Comparison of ENCODE assay signal across 26 mouse cellular contexts in the genomic region with DNA sequence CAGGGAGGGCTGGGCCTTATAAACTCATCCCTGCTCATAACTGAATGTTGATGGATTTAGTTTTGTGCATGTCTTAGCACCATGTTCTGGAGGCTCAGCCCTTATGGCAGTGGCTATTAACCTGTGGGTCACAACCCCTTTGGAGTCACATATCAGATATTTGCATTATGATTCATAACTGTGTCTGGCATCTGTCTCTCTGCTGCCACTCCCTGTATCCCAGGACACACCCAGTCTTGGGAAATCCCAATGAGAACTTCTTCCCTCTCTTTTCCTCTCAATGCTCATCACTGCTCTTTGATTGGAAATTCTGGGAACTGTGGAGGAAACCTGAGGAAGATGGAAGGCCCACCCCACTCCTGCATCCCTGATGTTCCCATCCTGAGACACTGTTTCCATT. TPM values are rescaled to one million over a fixed set of nuclear protein-coding genes. Genes with fewer than 3 reads are reported as not detected.
DNase-seq lines count a peak whose midpoint lies in the region; ATAC-seq and TF ChIP-seq lines count a peak whose summit lies in the region.
"Had no signal": no experiment of that assay in that cellular context is flagged by ENCODE, and none has a peak within 500 bp of the region (broad histone marks: within the 10 kb centered on the region; RNA-seq: fewer than 3 reads in every experiment).

No protein-coding gene starts in this region.

- no peaks in the 10 kb centered on the region for H3K4me1 ChIP-seq in hindbrain, embryonic 11.5 days (replicated peaks; ENCODE audit: control insufficient read depth, insufficient read depth, low read length)
- H3K4me1 ChIP-seq in hindbrain, embryonic 14.5 days (replicated peaks; ENCODE audit: control insufficient read depth, insufficient read depth, low read length): no peaks in the 10 kb centered on the region

- no peaks in the 10 kb centered on the region for H3K36me3 ChIP-seq in C2C12 (ENCODE audit: control insufficient read depth, insufficient read depth)
- no peaks in the 10 kb centered on the region for H3K36me3 ChIP-seq in myocyte (ENCODE audit: control insufficient read depth, insufficient read depth)
- H3K36me3 ChIP-seq in hindbrain, embryonic 11.5 days (ENCODE audit: control insufficient read depth, insufficient read depth, low read length): no peaks in the 10 kb centered on the region
- no peaks in the 10 kb centered on the region for H3K36me3 ChIP-seq in hindbrain, embryonic 14.5 days (replicated peaks; ENCODE audit: control insufficient read depth, insufficient read depth)
- H3K36me3 ChIP-seq: G1E had no signal

- H3ac ChIP-seq in C2C12 (ENCODE audit: control insufficient read depth, insufficient read length, low read depth) (no peak overlapping the region), myocyte (ENCODE audit: control insufficient read depth, insufficient read length) (no peak overlapping the region)

- H3K79me3 ChIP-seq in C2C12 (ENCODE audit: low read depth): no peaks in the 10 kb centered on the region

- H3K27ac ChIP-seq in hindbrain, embryonic 11.5 days (ENCODE audit: low read depth, low read length): no peak overlapping the region
- no peak overlapping the region for H3K27ac ChIP-seq in hindbrain, embryonic 14.5 days

- TF ChIP-seq POLR2A in myocyte (IDR thresholded peaks at IDR 0.05; ENCODE audit: insufficient read length, low read depth): no peak

- H3K9ac ChIP-seq in hindbrain, embryonic 11.5 days (ENCODE audit: low read depth, low read length): no peak overlapping the region
- no peak overlapping the region for H3K9ac ChIP-seq in hindbrain, embryonic 14.5 days

- H3K4me2 ChIP-seq in myocyte (ENCODE audit: low read depth): peak overlapping the region; percentile 44
- no peak overlapping the region for H3K4me2 ChIP-seq in hindbrain, embryonic 11.5 days (replicated peaks; ENCODE audit: low read depth, low read length)
- no peak overlapping the region for H3K4me2 ChIP-seq in hindbrain, embryonic 14.5 days (replicated peaks)

- peak; percentile 67 for DNase-seq in 3134 (ENCODE audit: extremely low read depth, insufficient read length, low spot score)
- DNase-seq in 3T3-L1 (ENCODE audit: low read depth, low spot score): peak; percentile 71
- DNase-seq in hindbrain, embryonic 11.5 days (ENCODE audit: low spot score): no peak
- no peak for DNase-seq in thymus, postnatal 0 days (ENCODE audit: low spot score)
- DNase-seq in hindbrain, embryonic 14.5 days (ENCODE audit: low spot score): no peak
- DNase-seq: adrenal gland, adult 2 months; adrenal gland, adult 8-10 months; adrenal gland, postnatal 10 days; adrenal gland, postnatal 14 days; adrenal gland, postnatal 25 days; adrenal gland, postnatal 36 days; B cell, adult 2 months; cerebellum, adult 11 months; cerebellum, adult 11-12 months; cerebellum, adult 18-20 months; cerebellum, adult 2 months; cerebellum, adult 8-10 months had no signal

- no peak for ATAC-seq in megakaryocyte, adult 5-6 weeks (ENCODE audit: poor library complexity, severe bottlenecking)
- no peak for ATAC-seq in hindbrain, embryonic 11.5 days (ENCODE audit: low FRiP score)
- ATAC-seq in hindbrain, embryonic 14.5 days (ENCODE audit: low FRiP score): no peak
- ATAC-seq: activated CD4-positive, CD25-positive, alpha-beta regulatory T cell, adult 4 months; CD4-positive, CD25-positive, alpha-beta regulatory T cell, adult 4 months; Patski had no signal

- H3K79me2 ChIP-seq in C2C12 (ENCODE audit: control insufficient read depth, insufficient read depth): no peaks in the 10 kb centered on the region
- H3K79me2 ChIP-seq in myocyte (ENCODE audit: control insufficient read depth, insufficient read depth): no peaks in the 10 kb centered on the region

- H3K27me3 ChIP-seq in C2C12 (ENCODE audit: control insufficient read depth, insufficient read depth, insufficient read length): no peaks in the 10 kb centered on the region
- H3K27me3 ChIP-seq in myocyte (ENCODE audit: control insufficient read depth, insufficient read depth, insufficient read length): no peaks in the 10 kb centered on the region
- no peaks in the 10 kb centered on the region for H3K27me3 ChIP-seq in hindbrain, embryonic 11.5 days (ENCODE audit: control insufficient read depth, insufficient read depth, low read length)
- no peaks in the 10 kb centered on the region for H3K27me3 ChIP-seq in hindbrain, embryonic 14.5 days (ENCODE audit: control insufficient read depth, insufficient read depth, low read length)
- H3K27me3 ChIP-seq: Patski had no signal

- TF ChIP-seq CTCF in C2C12 (IDR thresholded peaks at IDR 0.05; ENCODE audit: control insufficient read depth, insufficient read depth, insufficient read length): no peak

- H3K9me3 ChIP-seq in hindbrain, embryonic 11.5 days (ENCODE audit: control insufficient read depth, low read length): no peaks in the 10 kb centered on the region
- no peaks in the 10 kb centered on the region for H3K9me3 ChIP-seq in hindbrain, embryonic 14.5 days (ENCODE audit: control insufficient read depth, low read length)

- no peak overlapping the region for H3K4me3 ChIP-seq in C2C12 (ENCODE audit: insufficient read depth, poor library complexity, severe bottlenecking)
- no peak overlapping the region for H3K4me3 ChIP-seq in myocyte
- H3K4me3 ChIP-seq in hindbrain, embryonic 11.5 days (ENCODE audit: low read depth, low read length): no peak overlapping the region
- no peak overlapping the region for H3K4me3 ChIP-seq in hindbrain, embryonic 14.5 days (replicated peaks; ENCODE audit: low read length)

TF ChIP-seq in C2C12, 6 proteins besides CTCF, POLR2A, EP300 and RAD21:
- TF ChIP-seq CEBPB (IDR thresholded peaks at IDR 0.05; ENCODE audit: low read depth) (peak; percentile 11), FOSL1 (IDR thresholded peaks at IDR 0.05; ENCODE audit: insufficient read depth, low read length, poor library complexity, severe bottlenecking) (peak; percentile 18), MYOG (IDR thresholded peaks at IDR 0.05; ENCODE audit: control insufficient read depth, extremely low read depth, insufficient read length) (no peak), MAX (IDR thresholded peaks at IDR 0.05) (no peak)

TF ChIP-seq in myocyte, 11 proteins besides CTCF, POLR2A, EP300 and RAD21:
- TF ChIP-seq POLR2AphosphoS2 (IDR thresholded peaks at IDR 0.05; ENCODE audit: insufficient read length, low read depth): no peak
- no peak for TF ChIP-seq TCF3 (IDR thresholded peaks at IDR 0.05; ENCODE audit: insufficient read length, low read depth)
- no peak for TF ChIP-seq MYOD1 (IDR thresholded peaks at IDR 0.05; ENCODE audit: control insufficient read depth in 1 of 3, insufficient read length in 2 of 3, low read depth in 2 of 3)
- TF ChIP-seq MYOG (IDR thresholded peaks at IDR 0.05; ENCODE audit: control insufficient read depth in 1 of 3, insufficient read depth in 1 of 3, insufficient read length in 2 of 3, low read depth in 2 of 3): no peak
- no peak for TF ChIP-seq TCF12 (IDR thresholded peaks at IDR 0.05; ENCODE audit: insufficient read depth, poor library complexity, severe bottlenecking)
- TF ChIP-seq MAX (IDR thresholded peaks at IDR 0.05; ENCODE audit: low read depth): no peak
- no peak for TF ChIP-seq E2F4 (IDR thresholded peaks at IDR 0.05; ENCODE audit: insufficient read depth)
- TF ChIP-seq SRF (IDR thresholded peaks at IDR 0.05; ENCODE audit: control insufficient read depth, insufficient read length, low read depth): no peak
- no peak for TF ChIP-seq REST (IDR thresholded peaks at IDR 0.05; ENCODE audit: insufficient read depth, insufficient read length)
- TF ChIP-seq CEBPB (IDR thresholded peaks at IDR 0.05; ENCODE audit: insufficient read depth, poor library complexity, severe bottlenecking): no peak
- TF ChIP-seq USF1 (IDR thresholded peaks at IDR 0.05; ENCODE audit: low read depth): no peak

RNA-seq across cellular contexts. Expression of a gene that starts 23.3 kb away (rescaled TPM):
- polyA plus RNA-seq in C2C12 (2012; fragmentation: generic; extraction: Trizol) (0.55 TPM), myocyte (2012; fragmentation: generic; extraction: Trizol) (0.50 TPM)
- total RNA-seq in megakaryocyte, adult 5-6 weeks (2015): 0.23 and 0.78 TPM in 2 replicates
- total RNA-seq in megakaryocyte, adult 5-6 weeks (2017): 1.1 TPM in 1 of 2 replicates, not detected in the other
- 0.08 and 0.35 TPM in 2 replicates for polyA plus RNA-seq in hindbrain, embryonic 11.5 days (2014; fragmentation: Nextera tagmentation; extraction: Ambion mirVana)
- 0.10 and 0.12 TPM in 2 replicates for polyA plus RNA-seq in thymus, postnatal 0 days (2015; fragmentation: Nextera tagmentation; extraction: Ambion mirVana)
- 0.47 and 0.85 TPM in 2 replicates for polyA plus RNA-seq in hindbrain, embryonic 14.5 days (2014; fragmentation: Nextera tagmentation; extraction: Ambion mirVana)
- total RNA-seq: CH12.LX, MEL had no signal
- polyA plus RNA-seq: activated CD4-positive, CD25-positive, alpha-beta regulatory T cell, adult 4 months; CD4-positive, CD25-positive, alpha-beta regulatory T cell, adult 4 months; G1E; Patski had no signal

Comparison
In these comparisons a context has a peak if more than half of its experiments do, and no peak if none do; other contexts are left out.
1. DNase-seq: peak in 3134 (single experiment) and 3T3-L1 (single experiment); none in hindbrain, embryonic 11.5 days (single experiment), thymus, postnatal 0 days (single experiment) and hindbrain, embryonic 14.5 days (single experiment).